Mouse (Mus musculus) kidney, adult 11 months (tissue): ENCODE results near the gene Xpr1.
A peak's percentile ranks its signal among the peaks of the same experiment; 100 is the strongest.

Experiments
- DNase-seq: peaks from one replicate; pipeline ENCODE4 v3.0.0; 2022

Xpr1 gene

DNA sequence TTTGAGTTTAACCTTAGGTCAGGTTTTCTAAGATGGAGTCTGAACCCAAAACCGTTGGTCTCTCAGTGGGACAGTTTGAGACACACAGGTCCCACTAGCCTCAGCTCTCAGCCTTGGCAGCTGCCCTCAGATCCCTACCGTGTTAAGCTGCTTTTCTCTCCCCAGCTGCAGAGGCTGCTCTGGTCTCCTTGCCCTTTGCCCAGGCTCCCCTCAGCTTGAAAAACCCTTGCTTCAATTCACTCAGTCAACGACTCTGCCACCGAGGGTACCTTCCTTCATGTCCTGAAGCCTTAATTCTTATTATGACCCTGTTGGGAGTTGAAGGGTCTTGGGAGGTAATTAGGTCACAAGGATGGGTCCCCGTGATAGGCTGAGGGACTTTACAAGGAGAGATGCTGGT lies 167.3 kb downstream of the Xpr1 start:
- DNase-seq, result peak; percentile 57

DNA sequence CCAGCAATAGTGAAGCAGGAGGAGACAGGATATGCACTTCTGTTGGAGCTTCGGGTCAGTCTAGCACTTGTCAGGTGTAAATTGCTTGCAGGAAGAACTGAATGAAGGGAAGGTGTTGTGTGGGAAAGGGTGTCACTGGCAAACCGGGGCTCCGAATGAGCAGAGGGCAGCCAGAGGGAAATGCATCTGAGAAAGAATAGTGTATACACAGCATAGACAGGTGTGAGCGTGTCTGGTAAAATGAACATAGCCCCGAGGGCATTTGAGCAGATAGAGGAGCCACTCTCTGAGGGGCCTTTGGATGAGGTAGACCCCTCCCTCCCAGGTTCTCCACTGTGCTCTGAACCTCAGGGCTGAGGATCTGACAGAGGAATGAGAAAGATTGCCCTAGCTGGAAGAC lies 169.2 kb downstream of the Xpr1 start:
- DNase-seq, result no peak

DNA sequence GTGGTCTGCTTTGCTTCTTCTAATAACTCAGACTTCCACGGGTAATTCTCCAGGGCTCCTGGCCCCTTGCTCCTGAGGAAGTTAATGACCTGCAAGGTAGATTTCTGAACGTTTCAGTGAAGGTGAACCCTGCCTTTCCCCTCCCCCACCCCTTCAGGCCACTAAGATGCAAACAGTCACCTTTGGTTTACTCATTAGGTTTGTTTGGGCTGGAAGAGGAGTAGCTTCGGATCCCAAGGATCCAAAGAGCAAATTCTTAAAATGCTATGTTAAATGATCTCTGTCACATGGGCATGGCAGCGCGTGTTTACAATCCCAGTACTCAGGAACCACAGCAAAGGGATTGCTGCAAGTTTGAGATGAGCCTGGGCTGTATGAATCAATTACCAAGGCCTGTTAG lies 169.8 kb downstream of the Xpr1 start:
- peak; percentile 83 for DNase-seq

DNA sequence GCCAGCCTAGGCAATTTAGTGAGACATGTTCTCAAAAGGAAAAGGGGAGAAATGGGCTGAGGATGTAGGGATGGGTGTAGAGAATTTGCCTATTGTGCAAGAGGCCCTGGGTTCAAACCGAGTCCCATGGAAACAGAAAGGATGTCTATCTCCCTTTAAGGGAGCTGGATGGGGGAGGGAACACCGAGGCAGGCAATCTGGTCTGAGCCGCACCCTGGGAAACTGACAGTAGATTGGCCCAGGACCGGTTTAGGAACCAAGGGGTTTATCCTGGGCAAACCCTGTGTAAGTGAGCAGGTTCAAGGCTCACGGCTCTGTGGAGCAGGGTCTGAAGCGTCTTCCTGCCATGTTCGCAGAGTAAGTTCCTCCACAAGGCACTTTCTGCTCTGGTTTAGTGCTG lies 171.7 kb downstream of the Xpr1 start:
- peak; percentile 63 for DNase-seq

DNA sequence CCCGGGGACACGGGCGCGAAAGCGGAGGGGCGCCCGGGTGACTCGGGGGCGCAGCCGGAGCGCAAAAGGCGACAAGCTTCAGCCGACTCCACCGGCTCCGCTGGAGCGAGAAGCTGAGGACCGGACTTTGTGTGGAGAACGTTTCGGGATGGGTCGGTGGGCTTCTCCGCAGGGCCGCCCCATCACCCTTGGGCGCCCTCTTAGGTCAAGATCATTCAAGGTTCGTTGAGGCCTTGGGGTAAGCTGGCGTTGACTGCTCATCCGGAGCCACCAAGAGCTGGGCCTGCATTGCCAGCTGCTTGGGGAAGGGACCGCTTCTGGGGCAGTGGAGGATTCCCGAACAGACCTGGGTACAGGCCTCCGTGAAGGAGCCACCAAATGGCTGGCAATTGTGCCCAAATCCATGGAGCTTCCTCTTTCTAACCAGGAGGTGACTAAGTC lies 172.4 kb downstream of the Xpr1 start:
- peak; percentile 49 for DNase-seq

DNA sequence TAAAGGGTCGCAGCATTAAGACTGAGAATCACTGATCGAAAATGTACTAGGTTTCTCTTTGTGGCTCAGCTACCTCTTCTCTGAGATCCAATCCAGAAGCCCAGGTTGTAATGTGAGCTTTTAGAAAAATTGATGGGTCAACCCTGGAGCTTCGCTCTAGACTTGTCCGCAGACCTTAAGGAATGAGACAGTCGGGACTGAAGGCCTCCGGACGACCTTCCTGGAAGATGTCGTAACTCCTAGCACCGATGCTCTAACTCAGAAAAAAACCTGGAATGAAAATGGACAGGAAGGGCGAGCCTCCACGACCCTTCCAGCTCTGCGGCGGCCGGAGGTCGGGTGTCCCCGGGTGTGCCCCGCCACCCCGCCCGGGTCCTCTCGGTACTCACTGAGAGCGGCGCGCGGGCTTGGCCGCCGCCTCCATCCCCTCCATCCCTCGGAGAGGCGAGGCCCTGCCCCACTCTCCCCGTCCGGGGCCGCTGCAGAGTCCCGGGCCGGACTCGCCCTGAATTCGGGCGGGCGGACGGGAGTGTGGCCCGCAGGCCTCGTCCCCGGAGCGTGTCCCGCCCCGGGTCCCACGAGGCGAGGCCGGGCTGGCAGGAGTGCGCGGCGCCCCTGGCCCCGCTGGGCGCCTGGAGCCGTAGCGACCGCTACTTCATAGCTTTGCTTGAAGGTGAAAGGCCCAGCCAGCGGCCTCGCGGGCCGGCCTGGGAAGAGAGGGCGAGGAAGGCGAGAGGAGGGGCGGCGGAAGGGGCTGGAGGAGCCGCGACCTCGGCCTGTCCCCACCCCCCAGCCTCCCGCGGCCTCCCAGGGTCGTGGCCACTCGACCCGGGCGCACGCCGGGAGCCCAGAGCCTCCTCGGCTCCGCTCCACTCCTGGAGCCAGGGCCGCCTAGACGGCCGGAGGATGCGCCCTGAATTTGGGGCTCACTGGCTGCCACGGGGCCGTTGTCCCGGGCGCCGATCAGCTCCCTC lies 173.1 kb downstream of the Xpr1 start, which contains the start of gene BC034090:
Gene BC034090 (minus strand): TSS at position 648 of the 974 bp plus-strand sequence.
- DNase-seq, result peak; percentile 79

DNA sequence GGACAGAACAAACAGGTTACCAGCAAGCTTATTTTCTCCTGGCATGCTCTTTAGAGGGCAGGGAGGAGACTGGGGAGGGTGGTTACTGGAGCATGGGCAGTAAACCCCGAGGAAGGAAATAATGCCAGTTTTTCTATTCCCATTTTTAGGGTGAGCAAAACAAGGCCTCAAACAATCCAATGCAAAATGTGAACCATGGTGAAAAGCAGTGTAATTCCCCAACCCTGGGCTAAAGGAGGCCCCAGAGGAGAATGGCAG lies 174.8 kb downstream of the Xpr1 start:
- no peak for DNase-seq

DNA sequence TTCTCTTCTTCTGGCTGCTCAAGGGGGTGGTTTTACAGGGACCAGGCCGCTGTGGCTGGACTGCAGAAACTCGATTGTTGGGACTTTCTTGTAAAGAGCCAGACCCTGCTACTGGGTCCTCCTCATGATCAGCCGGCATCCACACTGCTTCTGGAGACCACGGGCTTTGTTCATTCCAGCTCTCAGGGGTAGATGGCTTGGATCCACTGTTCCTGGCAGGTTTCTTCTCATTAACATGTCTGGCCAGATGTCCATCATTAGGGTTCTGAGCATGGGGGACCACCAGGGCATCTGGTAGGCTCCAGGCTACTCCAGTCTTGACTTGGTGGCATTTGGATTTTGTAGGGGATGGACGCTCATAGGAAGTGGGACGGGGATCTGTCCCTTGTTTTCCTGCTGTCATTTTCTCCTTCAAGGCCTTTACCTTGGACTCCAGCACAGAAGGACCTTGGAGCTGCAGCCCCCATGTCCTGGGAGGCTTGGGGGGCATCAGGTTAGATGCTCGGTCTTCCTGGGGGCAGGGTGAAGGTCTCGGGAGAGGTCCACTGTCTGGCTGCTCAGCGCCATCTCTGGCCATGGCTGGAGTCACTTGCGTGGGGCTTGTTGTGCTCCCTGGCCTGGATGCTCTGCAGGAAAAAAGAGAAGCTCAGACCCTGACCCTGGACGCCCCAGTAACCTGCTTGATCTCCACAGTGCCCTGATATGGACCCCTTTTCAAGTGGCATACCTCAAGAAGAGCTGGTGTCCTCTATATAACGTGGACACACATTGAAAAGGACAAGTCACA lies 175.3 kb downstream of the Xpr1 start:
- DNase-seq, result peak; percentile 67

DNA sequence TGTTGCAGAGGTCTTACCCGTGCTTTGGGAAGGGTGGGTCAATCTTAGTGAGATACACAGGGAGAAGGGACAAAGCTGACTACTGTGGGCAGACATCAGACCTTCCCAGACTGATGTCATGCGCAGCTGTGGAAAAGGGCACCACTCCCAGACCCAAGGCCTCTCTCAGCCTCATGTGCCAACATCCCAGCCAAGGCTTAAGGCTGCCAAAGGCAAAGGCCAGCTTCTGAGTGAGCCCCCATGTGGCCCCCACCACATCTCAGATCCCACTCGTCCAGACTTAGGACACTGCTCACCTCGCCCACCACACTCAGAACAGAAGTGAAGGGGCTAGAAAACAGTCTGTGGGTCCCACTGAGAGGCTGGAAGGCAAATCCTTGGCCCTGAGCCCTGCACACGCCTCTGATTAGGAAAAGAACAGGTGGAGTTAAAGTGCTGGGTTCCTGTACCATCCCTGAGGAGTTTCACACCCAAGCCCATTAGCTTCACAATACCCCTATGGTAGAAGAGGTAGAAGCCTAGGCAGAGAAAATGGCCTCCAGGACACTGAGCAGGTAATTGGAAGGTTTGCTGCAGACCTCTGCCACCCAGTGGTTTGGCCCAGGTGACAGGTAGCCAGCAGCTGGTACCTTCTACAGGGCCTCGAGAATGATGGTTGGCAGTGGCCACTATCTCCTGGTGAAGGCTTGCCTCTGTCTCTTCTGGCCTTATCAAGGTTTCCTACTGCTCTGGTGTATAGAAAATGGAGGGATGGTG lies 177.1 kb downstream of the Xpr1 start:
- peak; percentile 39 for DNase-seq

DNA sequence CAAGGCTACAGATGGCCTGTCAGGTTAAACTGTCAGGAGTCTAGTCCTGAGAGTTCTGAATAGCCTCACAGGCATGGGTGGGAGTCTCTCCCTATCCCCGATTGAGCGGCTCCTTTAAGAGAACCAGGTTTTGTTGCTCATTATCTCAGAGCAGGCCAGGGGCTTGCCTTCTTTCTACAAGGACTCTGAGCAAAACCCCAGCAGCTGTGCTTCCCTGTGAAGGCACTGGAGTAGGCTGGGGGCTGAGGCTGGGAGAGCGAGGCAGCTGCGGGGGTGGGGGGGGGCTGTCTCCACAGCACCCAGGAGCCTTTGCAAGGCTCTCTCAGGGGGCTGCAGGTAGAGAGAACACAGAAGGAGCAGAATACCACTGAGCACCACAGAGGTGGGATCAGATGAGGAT lies 178.0 kb downstream of the Xpr1 start:
- peak; percentile 12 for DNase-seq

DNA sequence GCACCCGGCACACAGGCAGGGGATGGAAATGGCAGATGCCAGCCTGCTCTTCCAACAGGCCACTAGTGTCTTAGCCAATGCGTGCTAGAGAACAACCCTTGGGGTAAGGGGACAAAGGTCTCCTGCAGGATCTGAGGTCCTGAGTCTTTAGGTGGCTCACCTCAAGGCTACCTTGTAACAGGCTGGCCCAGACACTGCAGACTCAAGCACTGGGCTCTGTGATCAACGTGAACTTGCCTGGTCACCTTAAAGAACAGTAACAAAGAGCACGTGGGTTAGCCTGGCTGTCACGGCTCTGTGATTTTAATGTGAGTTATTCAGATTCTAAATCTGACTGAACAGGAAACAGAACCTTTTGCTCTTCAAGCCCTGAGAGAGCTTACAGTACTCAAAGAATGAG lies 179.1 kb downstream of the Xpr1 start:
- peak; percentile 87 for DNase-seq

DNA sequence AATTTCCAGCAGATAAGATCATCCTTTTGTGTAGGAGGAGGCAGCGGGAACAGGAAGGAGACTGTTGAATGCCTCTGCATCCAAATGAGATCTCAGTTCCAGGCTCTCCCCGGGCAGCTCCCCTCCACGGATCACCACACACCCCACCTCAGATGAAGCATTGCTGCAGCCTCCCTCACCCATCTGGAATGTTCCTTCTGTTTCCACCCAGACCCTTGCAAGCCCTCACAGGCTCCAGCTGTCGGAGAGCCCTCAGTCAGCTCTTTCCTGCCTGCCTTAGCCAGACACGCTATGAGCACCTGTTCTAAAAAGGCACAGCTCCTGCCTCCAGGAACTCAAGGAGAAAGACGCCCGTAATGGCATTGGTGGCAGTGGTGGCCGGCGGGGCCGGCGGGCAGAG lies 179.8 kb downstream of the Xpr1 start:
- peak; percentile 50 for DNase-seq

DNA sequence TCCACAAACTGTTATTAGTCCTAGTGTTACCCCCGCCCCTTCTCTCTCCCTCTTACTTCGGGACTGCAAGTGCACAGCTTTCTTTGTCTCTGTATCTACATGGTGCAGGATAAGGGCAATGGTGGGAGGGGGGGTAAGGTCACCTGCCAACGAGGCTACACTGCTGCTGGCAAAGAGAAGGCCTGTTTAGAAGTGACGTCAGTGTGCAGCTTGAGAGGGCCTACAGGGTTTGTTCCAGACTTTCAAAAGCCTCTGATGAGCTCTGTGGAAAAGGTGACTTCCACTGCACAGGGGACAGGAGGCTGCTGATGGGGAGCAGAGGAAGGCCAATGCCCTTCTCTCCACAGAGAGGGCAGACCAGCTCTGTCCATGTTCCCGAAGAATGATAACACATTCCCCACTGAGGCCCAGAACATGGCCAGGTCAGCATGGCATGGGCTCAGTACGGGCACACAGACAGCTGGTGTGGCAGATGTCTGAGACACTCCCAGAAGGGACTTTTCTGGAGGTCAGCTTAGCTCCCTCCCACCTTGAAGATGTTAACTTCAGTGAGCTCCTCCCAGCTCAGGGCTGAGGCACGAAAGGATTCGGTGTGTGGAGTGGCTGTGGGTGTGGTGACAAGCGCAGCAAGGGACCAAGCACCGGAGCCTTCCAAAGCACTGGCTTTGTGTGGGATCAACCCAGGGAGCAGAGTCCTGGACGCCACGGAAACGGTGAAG lies 180.8 kb downstream of the Xpr1 start:
- peak; percentile 38 for DNase-seq

DNA sequence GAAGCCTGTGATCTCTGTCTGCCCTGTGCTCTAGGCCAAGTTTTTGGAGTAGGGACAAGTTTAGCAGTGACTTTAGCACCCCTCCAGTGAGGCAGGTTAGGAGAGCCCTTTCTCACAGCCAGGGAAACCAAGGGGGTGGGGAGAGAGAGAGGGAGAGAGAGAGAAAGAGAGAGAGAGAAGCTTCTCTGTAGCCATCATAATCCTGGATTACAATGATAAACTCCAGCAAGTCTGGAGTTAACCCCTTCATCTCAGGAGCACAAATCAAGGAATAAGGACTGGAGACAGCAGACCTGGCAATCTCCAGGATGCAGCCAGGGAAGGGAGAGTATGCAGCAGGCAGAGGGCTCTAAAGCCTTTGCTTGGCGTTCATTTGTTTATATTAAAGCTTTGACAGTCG lies 181.6 kb downstream of the Xpr1 start:
- DNase-seq, result no peak

DNA sequence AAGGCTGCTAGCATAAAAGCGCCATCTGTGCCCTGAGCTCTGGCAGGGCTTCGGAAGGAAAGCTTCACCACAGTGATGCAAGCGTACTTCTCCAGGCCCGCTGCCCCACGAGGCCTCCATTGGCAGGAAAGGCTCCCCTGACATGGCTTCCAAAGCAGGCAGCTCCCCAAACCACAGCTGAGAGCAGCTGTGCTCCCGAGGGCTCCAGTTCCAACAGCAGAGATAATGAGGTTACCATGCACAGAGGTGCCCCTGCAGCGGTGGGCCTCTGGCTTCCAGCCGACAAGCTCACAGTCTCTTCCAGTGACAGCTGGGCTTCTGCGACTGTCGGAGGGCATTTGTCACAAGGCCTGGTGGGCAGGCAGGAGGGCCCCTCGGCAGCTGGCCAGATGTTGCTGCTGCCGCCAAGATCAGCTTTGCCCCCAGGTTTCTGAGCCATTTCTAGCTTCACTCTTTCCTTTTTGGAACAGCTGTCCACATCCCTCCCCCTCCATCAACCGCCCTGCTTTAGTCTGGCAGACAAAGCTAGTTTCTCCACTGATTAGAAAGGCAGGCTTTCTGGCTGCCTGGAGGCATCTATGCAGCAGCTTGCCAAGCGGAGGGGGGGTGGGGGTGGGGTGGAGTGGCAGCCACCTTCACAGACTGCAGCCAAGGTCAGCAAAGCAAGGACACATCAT lies 183.1 kb downstream of the Xpr1 start:
- peak; percentile 80 for DNase-seq

DNA sequence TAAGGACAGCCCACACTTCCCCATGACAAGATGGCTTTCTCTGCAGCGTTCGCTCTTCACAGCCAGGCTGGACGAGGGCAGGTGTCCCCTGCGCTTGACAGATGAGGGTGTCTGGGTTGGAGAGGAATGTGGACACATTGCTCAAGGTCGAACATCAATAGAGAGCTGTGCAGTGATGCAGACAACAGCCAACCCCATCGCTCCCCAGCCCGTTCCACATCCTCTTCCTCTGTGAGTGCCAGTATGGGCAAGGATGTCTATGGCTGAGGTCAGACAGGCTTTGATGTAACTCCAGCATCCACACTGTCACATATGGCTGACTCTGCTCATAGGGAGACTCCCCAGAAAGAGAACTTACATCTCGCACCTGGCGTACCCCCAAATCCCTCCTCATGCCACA lies 183.8 kb downstream of the Xpr1 start:
- no peak for DNase-seq

DNA sequence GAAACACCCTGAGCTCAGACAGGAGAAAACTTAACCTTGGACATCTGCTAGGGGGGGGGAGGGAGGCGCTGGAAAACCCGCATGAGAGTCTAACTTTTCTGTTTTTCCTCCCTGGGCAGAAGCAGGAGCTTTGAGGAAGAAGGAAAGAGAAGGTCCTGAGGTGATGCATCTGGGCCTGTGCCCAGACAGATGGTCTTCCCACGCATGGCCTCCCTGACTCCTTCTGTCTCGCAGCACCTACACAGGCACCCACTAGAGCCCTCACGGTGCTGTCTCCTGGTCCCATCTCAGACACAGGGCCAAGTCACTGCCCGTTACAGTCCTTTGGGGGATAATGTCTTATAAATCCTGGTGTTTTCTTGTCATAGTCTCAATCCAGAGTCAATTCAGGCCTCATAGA lies 184.4 kb downstream of the Xpr1 start:
- no peak for DNase-seq

DNA sequence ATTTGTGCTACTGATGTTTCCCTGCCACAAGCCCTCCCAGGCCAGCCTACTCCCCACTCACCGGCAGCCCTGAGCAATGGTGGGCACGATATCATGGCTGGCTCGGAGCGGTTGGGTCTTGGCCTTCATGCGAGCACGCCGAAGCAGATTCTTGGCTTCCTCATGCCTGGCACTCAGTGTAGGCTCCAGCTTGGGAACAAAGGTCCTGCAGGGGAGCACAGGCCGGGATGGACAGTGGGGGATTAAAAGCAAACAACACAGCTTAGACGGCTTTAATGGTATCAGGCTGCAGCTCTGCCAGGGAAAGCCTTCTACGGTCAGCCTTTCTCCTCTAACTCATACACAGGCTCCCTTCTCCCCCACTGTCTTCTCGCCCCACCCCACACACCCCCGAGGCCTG lies 184.8 kb downstream of the Xpr1 start:
- DNase-seq, result no peak

DNA sequence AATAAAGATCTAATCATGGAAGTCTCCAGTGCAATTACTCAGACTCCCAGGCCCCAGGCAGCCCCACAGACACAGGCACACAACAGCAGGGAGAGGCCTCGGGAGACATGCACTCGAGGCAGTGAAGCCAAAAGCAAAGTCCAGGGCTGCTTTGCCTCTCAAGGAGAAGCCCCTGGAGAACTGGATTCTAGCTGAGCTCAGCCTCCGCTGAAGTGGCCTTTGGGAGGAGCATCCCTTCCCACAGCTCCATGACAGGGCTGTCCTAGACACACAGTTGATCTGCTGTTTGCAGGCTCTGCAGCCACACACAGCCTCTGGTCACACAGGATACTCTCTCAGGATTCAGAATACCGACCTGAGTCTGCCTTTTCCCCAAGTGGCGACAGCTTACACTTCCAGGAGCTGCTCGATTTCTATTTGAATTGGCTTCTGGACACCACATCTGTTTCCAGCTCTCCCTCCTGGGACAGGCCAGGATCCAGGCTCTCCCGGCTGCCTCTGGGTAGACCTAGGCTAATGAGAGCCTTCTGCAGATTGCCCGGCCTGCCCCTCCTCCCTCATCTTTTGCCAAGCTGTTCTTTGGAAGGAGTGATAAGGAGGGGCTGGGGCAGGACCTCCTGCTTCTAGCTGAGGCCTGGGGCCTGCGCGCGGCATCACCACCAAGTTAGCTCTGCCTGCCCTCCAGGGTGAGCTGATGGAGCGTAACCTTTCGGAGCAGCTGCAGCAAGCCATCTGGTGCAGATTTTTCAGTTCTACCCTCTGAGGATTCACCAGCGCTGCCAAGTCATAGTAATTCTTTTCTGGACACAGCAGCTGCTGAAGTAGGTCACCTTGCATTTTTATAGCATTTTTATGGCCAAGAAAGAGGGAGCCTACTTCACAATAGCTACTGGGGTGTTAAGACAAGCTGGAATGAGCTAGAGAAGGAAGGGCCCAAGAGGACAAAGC lies 187.5 kb downstream of the Xpr1 start:
- no peak for DNase-seq
